ENCODE assay signal across 9 mouse cellular contexts in genomic region chr4:88543649-88544234, GRCm38 (mm10). TPM values are rescaled to one million over a fixed set of nuclear protein-coding genes. Genes with fewer than 3 reads are reported as not detected.
DNase-seq lines count a peak whose midpoint lies in the region; ATAC-seq lines count a peak whose summit lies in the region.
"Had no signal": no experiment of that assay in that cellular context is flagged by ENCODE, and none has a peak within 500 bp of the region (broad histone marks: within the 10 kb centered on the region; RNA-seq: fewer than 3 reads in every experiment).

No protein-coding gene starts in this region.

- no peaks in the 10 kb centered on the region for H3K9me3 ChIP-seq in neural tube, embryonic 11.5 days (ENCODE audit: control insufficient read depth, low read length)
- H3K9me3 ChIP-seq in embryonic facial prominence, embryonic 15.5 days (replicated peaks), result no peaks in the 10 kb centered on the region
- H3K9me3 ChIP-seq in neural tube, embryonic 14.5 days (ENCODE audit: control insufficient read depth, low read length), result no peaks in the 10 kb centered on the region

- H3K36me3 ChIP-seq in neural tube, embryonic 11.5 days (ENCODE audit: control insufficient read depth, insufficient read depth, low read length), result no peaks in the 10 kb centered on the region
- H3K36me3 ChIP-seq in embryonic facial prominence, embryonic 15.5 days, result no peaks in the 10 kb centered on the region
- H3K36me3 ChIP-seq in neural tube, embryonic 14.5 days (ENCODE audit: control insufficient read depth, insufficient read depth, low read length), result no peaks in the 10 kb centered on the region

- H3K4me2 ChIP-seq in neural tube, embryonic 11.5 days (ENCODE audit: low read depth), result no peak overlapping the region
- H3K4me2 ChIP-seq in embryonic facial prominence, embryonic 15.5 days (replicated peaks), result no peak overlapping the region
- no peak overlapping the region for H3K4me2 ChIP-seq in neural tube, embryonic 14.5 days (ENCODE audit: low read depth, low read length)

- H3K4me3 ChIP-seq in neural tube, embryonic 11.5 days (ENCODE audit: low read depth, low read length), result no peak overlapping the region
- H3K4me3 ChIP-seq in embryonic facial prominence, embryonic 15.5 days (replicated peaks), result no peak overlapping the region
- H3K4me3 ChIP-seq in neural tube, embryonic 14.5 days (ENCODE audit: low read depth, low read length), result no peak overlapping the region

- WGBS in neural tube, embryonic 11.5 days, result 53% methylated on average over 2 of the region's 2 CpGs
- 47% methylated on average over 2 of the region's 2 CpGs for WGBS in embryonic facial prominence, embryonic 15.5 days
- 48% methylated on average over 2 of the region's 2 CpGs for WGBS in neural tube, embryonic 14.5 days

- H3K9ac ChIP-seq in neural tube, embryonic 11.5 days (ENCODE audit: low read length), result no peak overlapping the region
- H3K9ac ChIP-seq in embryonic facial prominence, embryonic 15.5 days, result no peak overlapping the region
- no peak overlapping the region for H3K9ac ChIP-seq in neural tube, embryonic 14.5 days (replicated peaks; ENCODE audit: low read depth, low read length)

- peak; percentile 55; the same call in 1 of the 2 replicates for ATAC-seq in neural tube, embryonic 11.5 days (ENCODE audit: insufficient read depth, low FRiP score, low TSS enrichment)
- 0 out of 2 replicates have a peak, but pooled peaks have one; percentile 34 for ATAC-seq in embryonic facial prominence, embryonic 15.5 days (ENCODE audit: insufficient number of reproducible peaks, low FRiP score, low TSS enrichment, low read depth)
- peak; percentile 73 for ATAC-seq in neural tube, embryonic 14.5 days (ENCODE audit: low read depth)

- H3K27me3 ChIP-seq in neural tube, embryonic 11.5 days (ENCODE audit: control insufficient read depth, insufficient read depth, low read length), result no peaks in the 10 kb centered on the region
- H3K27me3 ChIP-seq in embryonic facial prominence, embryonic 15.5 days, result no peaks in the 10 kb centered on the region
- no peaks in the 10 kb centered on the region for H3K27me3 ChIP-seq in neural tube, embryonic 14.5 days (ENCODE audit: control insufficient read depth, insufficient read depth, low read length)

- no peaks in the 10 kb centered on the region for H3K4me1 ChIP-seq in neural tube, embryonic 11.5 days (ENCODE audit: control insufficient read depth, insufficient read depth, low read length)
- H3K4me1 ChIP-seq in embryonic facial prominence, embryonic 15.5 days, result no peaks in the 10 kb centered on the region
- no peaks in the 10 kb centered on the region for H3K4me1 ChIP-seq in neural tube, embryonic 14.5 days (ENCODE audit: control insufficient read depth, insufficient read depth, low read length)

- intact Hi-C loops in left cerebral cortex, postnatal 25 days (cut with DNase I), result loop anchor here (2.0 to 10.0 kb wide), 5 partner anchors 19 to 1175 kb away; partner anchors contain the start of gene Mllt3

- peak; percentile 60 for DNase-seq in cerebellum, adult 9-10 months
- no peak for DNase-seq in cerebellum, adult 18-20 months
- DNase-seq in neural tube, embryonic 11.5 days (ENCODE audit: low spot score), result peak; percentile 50
- no peak for DNase-seq in neural tube, embryonic 10.5 days (ENCODE audit: extremely low spot score, low spot score)
- peak; percentile 46 to 74 for DNase-seq in left cerebral cortex, postnatal 25 days (ENCODE audit: low spot score in 2 of 2)
- DNase-seq in spleen, adult 12 weeks (ENCODE audit: low spot score), result no peak

- no peak overlapping the region for H3K27ac ChIP-seq in neural tube, embryonic 11.5 days (ENCODE audit: low read depth, low read length)
- H3K27ac ChIP-seq in embryonic facial prominence, embryonic 15.5 days (replicated peaks), result no peak overlapping the region
- H3K27ac ChIP-seq in neural tube, embryonic 14.5 days (ENCODE audit: low read depth, low read length), result no peak overlapping the region
- H3K27ac ChIP-seq: macrophage had no signal

RNA-seq across cellular contexts. Expression of gene Ifna15, which starts 14.3 kb away (rescaled TPM):
- not detected in 2 replicates for polyA plus RNA-seq in neural tube, embryonic 11.5 days (2014; fragmentation: Nextera tagmentation; extraction: Ambion mirVana)
- not detected in 2 replicates for polyA plus RNA-seq in embryonic facial prominence, embryonic 15.5 days (2015; fragmentation: Nextera tagmentation; extraction: Ambion mirVana)
- total RNA-seq in left cerebral cortex, postnatal 25 days (2021), result not detected
- not detected in 2 replicates for polyA plus RNA-seq in neural tube, embryonic 14.5 days (2014; fragmentation: Nextera tagmentation; extraction: Ambion mirVana)
- polyA plus RNA-seq: macrophage had no signal

RNA-seq across cellular contexts. Expression of gene Ifnb1, which starts 21.2 kb away (rescaled TPM):
- polyA plus RNA-seq in neural tube, embryonic 11.5 days (2014; fragmentation: Nextera tagmentation; extraction: Ambion mirVana), result not detected in 2 replicates
- polyA plus RNA-seq in embryonic facial prominence, embryonic 15.5 days (2015; fragmentation: Nextera tagmentation; extraction: Ambion mirVana), result not detected in 2 replicates
- not detected for total RNA-seq in left cerebral cortex, postnatal 25 days (2021)
- polyA plus RNA-seq in neural tube, embryonic 14.5 days (2014; fragmentation: Nextera tagmentation; extraction: Ambion mirVana), result not detected in 2 replicates

RNA-seq across cellular contexts. Expression of gene Ifna14, which starts 27.9 kb away (rescaled TPM):
- polyA plus RNA-seq in neural tube, embryonic 11.5 days (2014; fragmentation: Nextera tagmentation; extraction: Ambion mirVana), result not detected in 2 replicates
- polyA plus RNA-seq in embryonic facial prominence, embryonic 15.5 days (2015; fragmentation: Nextera tagmentation; extraction: Ambion mirVana), result not detected in 2 replicates
- total RNA-seq in left cerebral cortex, postnatal 25 days (2021), result not detected
- polyA plus RNA-seq in neural tube, embryonic 14.5 days (2014; fragmentation: Nextera tagmentation; extraction: Ambion mirVana), result not detected in 2 replicates
- polyA plus RNA-seq: macrophage had no signal

RNA-seq across cellular contexts. Expression of gene Ifna9, which starts 48.4 kb away (rescaled TPM):
- not detected in 2 replicates for polyA plus RNA-seq in neural tube, embryonic 11.5 days (2014; fragmentation: Nextera tagmentation; extraction: Ambion mirVana)
- not detected in 2 replicates for polyA plus RNA-seq in embryonic facial prominence, embryonic 15.5 days (2015; fragmentation: Nextera tagmentation; extraction: Ambion mirVana)
- total RNA-seq in left cerebral cortex, postnatal 25 days (2021), result not detected
- not detected in 2 replicates for polyA plus RNA-seq in neural tube, embryonic 14.5 days (2014; fragmentation: Nextera tagmentation; extraction: Ambion mirVana)
- polyA plus RNA-seq: macrophage had no signal

RNA-seq across cellular contexts. Expression of gene Ifna12, which starts 59.4 kb away (rescaled TPM):
- not detected in 2 replicates for polyA plus RNA-seq in neural tube, embryonic 11.5 days (2014; fragmentation: Nextera tagmentation; extraction: Ambion mirVana)
- polyA plus RNA-seq in embryonic facial prominence, embryonic 15.5 days (2015; fragmentation: Nextera tagmentation; extraction: Ambion mirVana), result not detected in 2 replicates
- not detected for total RNA-seq in left cerebral cortex, postnatal 25 days (2021)
- polyA plus RNA-seq in neural tube, embryonic 14.5 days (2014; fragmentation: Nextera tagmentation; extraction: Ambion mirVana), result not detected in 2 replicates
- polyA plus RNA-seq: macrophage had no signal

Comparison
In these comparisons a context has a peak if more than half of its experiments do, and no peak if none do; other contexts are left out.
1. DNase-seq: peak in cerebellum, adult 9-10 months (single experiment), neural tube, embryonic 11.5 days (single experiment) and left cerebral cortex, postnatal 25 days (2 of 2); none in cerebellum, adult 18-20 months (0 of 2), neural tube, embryonic 10.5 days (single experiment) and spleen, adult 12 weeks (single experiment).
2. Peak in every context shown above with its lines, with median percentiles within 50 percentile points of each other: ATAC-seq.